9 mouse cellular contexts compared by ENCODE assay signal in the genomic region with DNA sequence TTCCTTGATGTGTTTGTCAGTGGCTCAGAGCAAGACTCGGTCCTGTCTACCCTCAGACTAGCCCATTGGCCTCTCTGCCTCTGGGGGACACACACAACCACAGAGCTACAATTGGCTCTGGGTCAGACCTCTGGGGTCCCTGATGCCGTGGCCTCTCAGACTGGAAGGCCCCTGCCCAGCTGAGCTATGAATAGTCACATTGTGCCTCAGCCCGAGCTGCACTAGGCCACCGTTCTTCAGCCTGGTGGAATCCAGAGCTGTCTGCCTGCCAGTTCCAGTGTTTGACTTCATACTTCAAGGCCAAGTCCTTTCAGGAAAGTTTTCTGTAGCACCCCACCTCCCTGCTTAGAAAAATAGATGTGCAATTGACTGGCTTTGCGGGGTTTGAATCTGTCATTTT.
DNase-seq lines count a peak whose midpoint lies in the region; ATAC-seq lines count a peak whose summit lies in the region.
"Had no signal": no experiment of that assay in that cellular context is flagged by ENCODE, and none has a peak within 500 bp of the region (broad histone marks: within the 10 kb centered on the region; RNA-seq: fewer than 3 reads in every experiment).

No protein-coding gene starts in this region.

- peak overlapping the region; percentile 45 for H3K27ac ChIP-seq in forebrain, embryonic 10.5 days
- H3K27ac ChIP-seq in forebrain, embryonic 12.5 days = no peak overlapping the region
- peak overlapping the region; percentile 95 for H3K27ac ChIP-seq in macrophage
- H3K27ac ChIP-seq: liver, embryonic 15.5 days had no signal

- no peaks in the 10 kb centered on the region for H3K9me3 ChIP-seq in forebrain, embryonic 10.5 days
- H3K9me3 ChIP-seq in forebrain, embryonic 12.5 days = no peaks in the 10 kb centered on the region
- H3K9me3 ChIP-seq: liver, embryonic 15.5 days had no signal

- no peak overlapping the region for H3K4me2 ChIP-seq in forebrain, embryonic 12.5 days
- H3K4me2 ChIP-seq: liver, embryonic 15.5 days had no signal

- H3K4me1 ChIP-seq in forebrain, embryonic 10.5 days = peaks cover 36% of the 10 kb centered on the region
- no peaks in the 10 kb centered on the region for H3K4me1 ChIP-seq in forebrain, embryonic 12.5 days

- no peaks in the 10 kb centered on the region for H3K27me3 ChIP-seq in forebrain, embryonic 10.5 days (ENCODE audit: poor library complexity, severe bottlenecking)
- no peaks in the 10 kb centered on the region for H3K27me3 ChIP-seq in forebrain, embryonic 12.5 days
- H3K27me3 ChIP-seq: liver, embryonic 15.5 days had no signal

- WGBS in forebrain, embryonic 10.5 days = 53% methylated on average over 5 of the region's 5 CpGs
- 57% methylated on average over 5 of the region's 5 CpGs for WGBS in forebrain, embryonic 12.5 days
- WGBS in macrophage (ENCODE audit: missing documents) = 92% methylated on average over 5 of the region's 5 CpGs

- H3K4me3 ChIP-seq in forebrain, embryonic 10.5 days = no peak overlapping the region
- H3K4me3 ChIP-seq in forebrain, embryonic 12.5 days (replicated peaks) = no peak overlapping the region
- no peak overlapping the region for H3K4me3 ChIP-seq in macrophage (ENCODE audit: inconsistent target)
- H3K4me3 ChIP-seq: liver, embryonic 15.5 days had no signal

- ATAC-seq in forebrain, embryonic 12.5 days (ENCODE audit: low FRiP score) = no peak

- H3K79me2 ChIP-seq in macrophage (ENCODE audit: inconsistent target) = no peaks in the 10 kb centered on the region

- no peak overlapping the region for H3K9ac ChIP-seq in forebrain, embryonic 12.5 days
- H3K9ac ChIP-seq: liver, embryonic 15.5 days had no signal

- H3K36me3 ChIP-seq in forebrain, embryonic 10.5 days (replicated peaks) = no peaks in the 10 kb centered on the region
- no peaks in the 10 kb centered on the region for H3K36me3 ChIP-seq in forebrain, embryonic 12.5 days (replicated peaks)
- H3K36me3 ChIP-seq in macrophage (ENCODE audit: inconsistent target) = no peaks in the 10 kb centered on the region
- H3K36me3 ChIP-seq: liver, embryonic 15.5 days had no signal

- DNase-seq in forebrain, embryonic 10.5 days (ENCODE audit: extremely low spot score, low spot score) = no peak
- DNase-seq in lung, adult 18-20 months = peak; percentile 54 to 57
- no peak for DNase-seq in lung, postnatal 25 days (ENCODE audit: low spot score)
- DNase-seq in heart, postnatal 4 days = peak; percentile 45
- DNase-seq in ovary, postnatal 14 days (ENCODE audit: low spot score) = no peak
- DNase-seq in T-cell, adult 2 months (ENCODE audit: low spot score) = no peak

Comparison
In these comparisons a context has a peak if more than half of its experiments do, and no peak if none do; other contexts are left out.
1. DNase-seq: peak in lung, adult 18-20 months (2 of 2) and heart, postnatal 4 days (single experiment); none in forebrain, embryonic 10.5 days (single experiment), lung, postnatal 25 days (single experiment), ovary, postnatal 14 days (single experiment) and T-cell, adult 2 months (single experiment).